Mouse (Mus musculus) left cerebral cortex, postnatal 25 days (tissue): ENCODE results near the gene Prss30. TPM values are rescaled to one million over a fixed set of nuclear protein-coding genes. Genes with fewer than 3 reads are reported as not detected.
A peak's percentile ranks its signal among the peaks of the same experiment; 100 is the strongest.

ENCODE experiments used
- DNase-seq, 2 experiments: peaks; one replicate each; pipeline ENCODE4 v3.0.0; 2022; ENCODE audit warnings: low spot score in 2 of 2, mixed read lengths in 1 of 2
- intact Hi-C: fragments of 180-260 bp; cut with DNase I; formaldehyde crosslinking; loops from one replicate; pipeline ENCODE4 v1.15.1; 2025
- total RNA-seq, 2 experiments: library from RNA; stranded (reverse); gene quantifications; 2 replicates each; pipeline ENCODE4 v1.2.3; 2021

The Prss30 gene
- total RNA-seq, result under 1 TPM; 0.30 to 0.44 TPM

GRCm38 (mm10) chr17:23980297-23980909, at the start of gene Prss30:
TSS of gene Prss30 (minus strand) at chr17:23980566.
- no peak for DNase-seq
- intact Hi-C loops, result no loop called here

- DNase-seq, result peak in 1 of 2 experiments; percentile 41
- intact Hi-C loops, result no loop called here
Observed at GRCm38 (mm10) chr17:24029477-24029876, 49.1 kb upstream of the Prss30 start.

GRCm38 (mm10) chr17:24021375-24022199, 41.2 kb upstream of the Prss30 start:
- intact Hi-C loops, result no loop called here

GRCm38 (mm10) chr17:24020696-24021095, 40.3 kb upstream of the Prss30 start:
- intact Hi-C loops, result no loop called here

More at GRCm38 (mm10) chr17:24021375-24022199, 41.2 kb upstream of the Prss30 start:
- peak in 1 of 2 experiments; percentile 15 for DNase-seq

GRCm38 (mm10) chr17:24015727-24016126, 35.4 kb upstream of the Prss30 start:
- intact Hi-C loops, result no loop called here
- peak in 1 of 2 experiments; percentile 35 for DNase-seq

More at GRCm38 (mm10) chr17:24020696-24021095, 40.3 kb upstream of the Prss30 start:
- no peak for DNase-seq

- intact Hi-C loops, result loop anchor here (5.0 kb wide), 1 partner anchor 47 kb away; no protein-coding TSS in a partner anchor
- DNase-seq, result no peak
Observed at GRCm38 (mm10) chr17:24014433-24014965, 34.1 kb upstream of the Prss30 start.

- intact Hi-C loops, result loop anchor here (5.0 kb wide), 1 partner anchor 46 kb away; no protein-coding TSS in a partner anchor
Observed at GRCm38 (mm10) chr17:24012921-24013320, 32.6 kb upstream of the Prss30 start.

GRCm38 (mm10) chr17:24009617-24010016, 29.3 kb upstream of the Prss30 start:
- intact Hi-C loops, result loop anchor here (5.0 kb wide), 1 partner anchor 42 kb away; no protein-coding TSS in a partner anchor

More at GRCm38 (mm10) chr17:24012921-24013320, 32.6 kb upstream of the Prss30 start:
- DNase-seq, result no peak

GRCm38 (mm10) chr17:24008105-24008504, 27.7 kb upstream of the Prss30 start:
- intact Hi-C loops, result no loop called here

More at GRCm38 (mm10) chr17:24009617-24010016, 29.3 kb upstream of the Prss30 start:
- DNase-seq, result no peak

GRCm38 (mm10) chr17:24007391-24007790, 27.0 kb upstream of the Prss30 start:
- intact Hi-C loops, result no loop called here

More at GRCm38 (mm10) chr17:24008105-24008504, 27.7 kb upstream of the Prss30 start:
- no peak for DNase-seq

GRCm38 (mm10) chr17:24006930-24007329, 26.6 kb upstream of the Prss30 start:
- intact Hi-C loops, result no loop called here
- DNase-seq, result no peak

More at GRCm38 (mm10) chr17:24007391-24007790, 27.0 kb upstream of the Prss30 start:
- no peak for DNase-seq

- intact Hi-C loops, result no loop called here
- DNase-seq, result no peak
Observed at GRCm38 (mm10) chr17:24005049-24005448, 24.7 kb upstream of the Prss30 start.

GRCm38 (mm10) chr17:24004071-24004665, 23.8 kb upstream of the Prss30 start:
- intact Hi-C loops, result no loop called here
- DNase-seq, result no peak

- intact Hi-C loops, result no loop called here
Observed at GRCm38 (mm10) chr17:24000404-24000803, 20.0 kb upstream of the Prss30 start.

GRCm38 (mm10) chr17:23998383-23998782, 18.0 kb upstream of the Prss30 start:
- no peak for DNase-seq
- intact Hi-C loops, result no loop called here

More at GRCm38 (mm10) chr17:24000404-24000803, 20.0 kb upstream of the Prss30 start:
- DNase-seq, result peak; percentile 68 to 96

- no peak for DNase-seq
- intact Hi-C loops, result no loop called here
Observed at GRCm38 (mm10) chr17:23997901-23998300, 17.5 kb upstream of the Prss30 start, which contains the start of gene Prss22. TSS of gene Prss22 (minus strand) at chr17:23998100.

- intact Hi-C loops, result no loop called here
- DNase-seq, result no peak
Observed at GRCm38 (mm10) chr17:23995421-23995820, 15.1 kb upstream of the Prss30 start.

- intact Hi-C loops, result no loop called here
- peak in 1 of 2 experiments; percentile 58 for DNase-seq
Observed at GRCm38 (mm10) chr17:23994667-23995066, 14.3 kb upstream of the Prss30 start.
